Mouse (Mus musculus) lung, embryonic 14.5 days (tissue): ENCODE measurements around the gene Fam19a3. TPM values are rescaled to one million over a fixed set of nuclear protein-coding genes. Genes with fewer than 3 reads are reported as not detected.

Source experiments
- ATAC-seq: fragments of 200-750 bp; cut with Nextera tagmentation; 2 replicates; pipeline ENCODE4 v1.8.0; 2017; ENCODE audit warnings: mild to moderate bottlenecking, moderate TSS enrichment, moderate library complexity; ENCODE audit not compliant: insufficient read depth
- DNase-seq: peaks from one replicate; pipeline ENCODE4 v3.0.0-alpha.2; 2015
- H3K27ac ChIP-seq: fragments of 300-500 bp; sonication (generic); 2 replicates; pipeline ENCODE4 v1.5.1; 2014; ENCODE audit warnings: low read depth, mild to moderate bottlenecking, moderate library complexity
- H3K27me3 ChIP-seq: fragments of 300-500 bp; sonication (generic); 2 replicates; pipeline ENCODE4 v1.6.1; 2014; ENCODE audit warnings: low read length, control low read depth; ENCODE audit not compliant: insufficient read depth
- H3K36me3 ChIP-seq: fragments of 300-500 bp; sonication (generic); 2 replicates; pipeline ENCODE4 v1.6.1; 2014; ENCODE audit warnings: control low read depth; ENCODE audit not compliant: insufficient read depth
- H3K4me1 ChIP-seq: fragments of 300-500 bp; sonication (generic); 2 replicates; pipeline ENCODE4 v1.6.1; 2014; ENCODE audit warnings: antibody characterized with exemption, control low read depth; ENCODE audit not compliant: insufficient read depth
- H3K4me2 ChIP-seq: fragments of 300-500 bp; sonication (generic); 2 replicates; pipeline ENCODE4 v1.6.1; 2014; ENCODE audit warnings: mild to moderate bottlenecking
- H3K4me3 ChIP-seq: fragments of 300-500 bp; sonication (generic); 2 replicates; pipeline ENCODE4 v1.5.1; 2014; ENCODE audit warnings: low read depth, low read length
- H3K9ac ChIP-seq: fragments of 300-500 bp; sonication (generic); 2 replicates; pipeline ENCODE4 v1.6.1; 2014
- H3K9me3 ChIP-seq: fragments of 300-500 bp; sonication (generic); 2 replicates; pipeline ENCODE4 v1.6.1; 2016; ENCODE audit warnings: low read depth, low read length, control low read depth
- CTCF ChIP-seq: IDR thresholded peaks from 2 replicates; pipeline ENCODE4 v1.5.1; 2016; ENCODE audit warnings: antibody characterized with exemption, low read depth
- WGBS: fragments of 180-500 bp; shearing (Covaris S2); extraction: QIAGEN DNeasy Blood & Tissue Kit; methylation state at CpG from one replicate; pipeline ENCODE4 v1.1.7; 2014; 5-methylcytosine and 5-hydroxymethylcytosine counted together
- polyA plus RNA-seq: library from polyadenylated mRNA; unstranded; fragments of >200 nt; fragmentation: Nextera tagmentation; extraction: Ambion mirVana; gene quantifications from 2 replicates; pipeline ENCODE4 v1.2.1, GENCODE M21; 2014

Gene Fam19a3
- polyA plus RNA-seq, 1 experiment from 2014 or later: not detected

DNA sequence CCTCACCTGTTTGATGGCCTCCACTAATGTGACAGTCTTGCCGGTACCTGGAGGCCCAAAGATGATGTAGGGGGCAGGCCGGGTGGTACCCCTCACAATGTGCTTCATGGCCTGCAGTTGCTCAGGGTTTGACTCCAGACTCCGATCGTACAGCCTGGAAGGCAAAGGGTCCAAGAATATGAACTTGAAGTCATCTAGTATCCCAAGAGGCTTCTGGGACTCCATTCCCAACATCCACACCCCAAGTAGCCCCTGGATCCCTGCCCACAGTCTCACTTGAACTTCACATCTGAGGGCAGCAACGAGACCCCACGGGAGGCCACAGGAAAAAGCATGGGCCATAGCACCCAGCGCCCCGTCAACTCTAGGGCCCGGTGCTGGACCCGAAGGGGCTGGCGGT lies 19.0 kb upstream of the Fam19a3 start:
- H3K9me3 ChIP-seq: no peaks in the 10 kb centered on the region
- ATAC-seq (no peak), DNase-seq (no peak)
- no peak overlapping the region for H3K9ac ChIP-seq
- H3K27ac ChIP-seq: no peak overlapping the region
- no peak overlapping the region for H3K4me3 ChIP-seq
- H3K4me2 ChIP-seq: no peak overlapping the region
- H3K27me3 ChIP-seq: no peaks in the 10 kb centered on the region
- 93% methylated on average over 11 of the region's 11 CpGs for WGBS
- H3K36me3 ChIP-seq: peaks cover 83% of the 10 kb centered on the region
- TF ChIP-seq CTCF: no peak
- peaks cover 1% of the 10 kb centered on the region for H3K4me1 ChIP-seq

DNA sequence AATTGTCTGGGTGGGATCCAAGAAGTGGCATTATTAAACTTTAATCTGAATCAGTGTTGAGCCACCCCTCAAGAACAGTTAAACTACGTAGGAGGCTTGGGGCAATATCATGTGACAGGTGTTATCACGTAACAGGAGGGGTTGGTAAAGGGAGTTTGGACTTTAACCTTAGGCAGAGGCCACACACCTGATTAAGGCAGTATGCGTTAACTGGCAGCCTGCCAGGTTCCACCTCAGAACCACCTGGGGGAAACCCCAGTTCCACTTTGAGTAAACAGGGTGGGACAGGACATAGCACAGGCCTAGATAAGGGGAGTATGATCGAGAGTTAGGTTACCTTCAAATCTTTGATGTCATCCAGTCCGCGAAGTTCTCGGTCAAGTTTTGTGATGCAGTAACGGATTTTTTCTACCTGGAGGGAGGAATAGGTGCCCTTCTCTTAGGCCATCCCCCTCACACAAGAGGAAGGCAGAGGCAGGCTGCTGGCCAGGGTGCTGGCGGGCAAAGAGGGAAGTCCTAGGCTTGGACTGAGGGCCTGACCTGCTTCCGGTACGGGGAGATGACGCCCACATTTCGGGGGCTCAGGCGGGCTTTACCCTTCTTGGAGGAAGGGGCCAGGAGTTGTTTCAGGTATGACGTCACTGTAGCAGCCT lies 14.9 kb upstream of the Fam19a3 start:
- peak; percentile 56 for DNase-seq
- Histone ChIP-seq H3K9me3 (no peaks in the 10 kb centered on the region), H3K4me2 (no peak overlapping the region), H3K4me3 (no peak overlapping the region), H3K27ac (0 out of 2 replicates have a peak overlapping the region, but pooled peaks have one; percentile 30), H3K4me1 (peaks cover 27% of the 10 kb centered on the region), H3K36me3 (peaks cover 87% of the 10 kb centered on the region), H3K9ac (no peak overlapping the region), H3K27me3 (no peaks in the 10 kb centered on the region)
- WGBS: 67% methylated on average over 15 of the region's 15 CpGs
- TF ChIP-seq CTCF: no peak
- ATAC-seq: no peak

DNA sequence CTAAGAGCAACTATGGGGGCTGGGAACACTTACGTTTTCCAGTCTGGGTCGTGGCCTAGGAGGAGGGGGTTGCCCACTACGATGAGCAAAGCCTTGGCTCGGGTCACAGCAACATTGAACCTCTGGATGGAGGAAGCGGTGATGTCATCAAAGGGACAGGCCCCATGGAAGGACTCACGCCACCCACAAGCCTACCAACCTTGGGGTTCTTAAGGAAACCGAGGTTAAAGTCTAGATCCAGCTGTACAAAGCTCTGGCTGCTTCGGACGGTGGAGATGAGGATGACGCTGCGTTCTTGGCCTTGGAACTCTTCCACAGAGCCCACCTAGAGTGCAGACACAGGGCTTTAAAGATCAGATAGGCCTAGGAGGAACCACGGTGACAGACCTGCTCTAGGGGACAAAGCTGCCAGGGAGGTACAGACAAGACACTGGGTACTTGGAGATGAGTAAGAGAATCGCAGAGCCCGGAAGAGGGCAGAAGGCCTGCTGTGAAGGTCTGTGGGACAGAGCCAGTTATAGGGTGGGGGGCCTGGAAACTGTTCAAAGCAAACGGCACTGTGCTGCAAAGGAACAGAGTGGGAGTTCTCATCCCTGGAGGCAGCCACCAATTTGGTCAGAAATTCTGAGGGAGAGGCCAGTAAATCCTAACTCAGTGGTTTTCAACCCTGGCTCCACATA lies 14.2 kb upstream of the Fam19a3 start:
- peaks cover 84% of the 10 kb centered on the region for H3K36me3 ChIP-seq
- peak overlapping the region; percentile 85; the same call in 1 of the 2 replicates for H3K27ac ChIP-seq
- H3K4me3 ChIP-seq: no peak overlapping the region
- no peak for TF ChIP-seq CTCF
- DNase-seq (no peak), ATAC-seq (no peak)
- H3K4me1 ChIP-seq: peaks cover 33% of the 10 kb centered on the region
- WGBS: 65% methylated on average over 15 of the region's 15 CpGs
- H3K9me3 ChIP-seq: no peaks in the 10 kb centered on the region
- H3K4me2 ChIP-seq: no peak overlapping the region
- H3K27me3 ChIP-seq: no peaks in the 10 kb centered on the region
- H3K9ac ChIP-seq: no peak overlapping the region

DNA sequence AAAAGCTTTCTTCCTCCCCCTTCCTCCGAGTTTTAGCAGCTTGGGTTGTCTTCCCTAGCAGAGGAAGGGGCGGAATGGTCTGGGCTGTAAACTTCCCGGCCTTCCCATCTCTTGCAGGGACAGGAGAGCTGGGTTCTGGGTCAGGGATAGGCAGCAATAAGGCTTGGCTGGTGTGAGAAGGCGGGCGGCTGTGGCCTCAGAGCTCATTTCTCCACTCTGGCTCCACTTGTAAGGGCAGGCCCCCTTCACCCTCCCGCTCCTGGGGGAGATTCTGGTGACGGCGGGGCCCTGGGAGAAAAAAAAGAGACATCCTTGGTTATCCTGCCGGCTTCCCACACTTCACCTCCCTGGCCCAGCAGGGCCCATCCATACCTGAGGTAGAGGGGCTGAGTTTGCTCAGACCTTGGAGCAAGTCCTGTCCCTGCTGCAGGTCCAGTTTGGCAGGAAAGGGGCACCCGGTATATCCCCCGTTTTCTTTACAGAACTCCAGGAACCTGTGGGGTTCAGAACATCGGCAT lies 13.4 kb upstream of the Fam19a3 start:
- Histone ChIP-seq H3K27me3 (no peaks in the 10 kb centered on the region), H3K9ac (0 out of 2 replicates have a peak overlapping the region, but pooled peaks have one; percentile 13), H3K36me3 (peaks cover 78% of the 10 kb centered on the region), H3K4me1 (peaks cover 37% of the 10 kb centered on the region), H3K4me2 (peak overlapping the region; percentile 25; the same call in 1 of the 2 replicates), H3K4me3 (no peak overlapping the region), H3K9me3 (no peaks in the 10 kb centered on the region), H3K27ac (peak overlapping the region; percentile 85)
- WGBS: 35% methylated on average over 12 of the region's 12 CpGs
- no peak for TF ChIP-seq CTCF
- ATAC-seq (no peak), DNase-seq (no peak)

GRCm38 (mm10) chr3:104793871-104794828 lies 12.5 kb upstream of the Fam19a3 start:
- WGBS: 32% methylated on average over 20 of the region's 20 CpGs
- H3K4me2 ChIP-seq: peak overlapping the region; percentile 35

GRCm38 (mm10) chr3:104792360-104793270 lies 11.0 kb upstream of the Fam19a3 start:
- peak overlapping the region; percentile 92; the same call in 1 of the 2 replicates for H3K27ac ChIP-seq
- ATAC-seq (no peak), DNase-seq (no peak)
- H3K4me1 ChIP-seq: peaks cover 37% of the 10 kb centered on the region
- H3K36me3 ChIP-seq: peaks cover 60% of the 10 kb centered on the region
- H3K4me3 ChIP-seq: no peak overlapping the region
- peak overlapping the region; percentile 12; the same call in 1 of the 2 replicates for H3K4me2 ChIP-seq
- 59% methylated on average over 15 of the region's 15 CpGs for WGBS
- no peak for TF ChIP-seq CTCF
- no peaks in the 10 kb centered on the region for H3K27me3 ChIP-seq
- no peak overlapping the region for H3K9ac ChIP-seq
- no peaks in the 10 kb centered on the region for H3K9me3 ChIP-seq

More at GRCm38 (mm10) chr3:104793871-104794828, 12.5 kb upstream of the Fam19a3 start:
- Histone ChIP-seq H3K36me3 (peaks cover 69% of the 10 kb centered on the region), H3K27me3 (no peaks in the 10 kb centered on the region), H3K27ac (peak overlapping the region; percentile 92), H3K4me3 (0 out of 2 replicates have a peak overlapping the region, but pooled peaks have one; percentile 7), H3K9ac (peak overlapping the region; percentile 37; the same call in 1 of the 2 replicates), H3K9me3 (no peaks in the 10 kb centered on the region), H3K4me1 (peaks cover 37% of the 10 kb centered on the region)
- TF ChIP-seq CTCF: no peak
- DNase-seq (peak; percentile 99), ATAC-seq (peak; percentile 92)
